Mouse (Mus musculus): ENCODE results near the gene Slc10a3.
"Not testable (repeated sequence)": the region's sequence is repeated elsewhere in the genome, so short reads cannot be mapped to it uniquely, and the experiment has no call there.

Slc10a3 gene

DNA sequence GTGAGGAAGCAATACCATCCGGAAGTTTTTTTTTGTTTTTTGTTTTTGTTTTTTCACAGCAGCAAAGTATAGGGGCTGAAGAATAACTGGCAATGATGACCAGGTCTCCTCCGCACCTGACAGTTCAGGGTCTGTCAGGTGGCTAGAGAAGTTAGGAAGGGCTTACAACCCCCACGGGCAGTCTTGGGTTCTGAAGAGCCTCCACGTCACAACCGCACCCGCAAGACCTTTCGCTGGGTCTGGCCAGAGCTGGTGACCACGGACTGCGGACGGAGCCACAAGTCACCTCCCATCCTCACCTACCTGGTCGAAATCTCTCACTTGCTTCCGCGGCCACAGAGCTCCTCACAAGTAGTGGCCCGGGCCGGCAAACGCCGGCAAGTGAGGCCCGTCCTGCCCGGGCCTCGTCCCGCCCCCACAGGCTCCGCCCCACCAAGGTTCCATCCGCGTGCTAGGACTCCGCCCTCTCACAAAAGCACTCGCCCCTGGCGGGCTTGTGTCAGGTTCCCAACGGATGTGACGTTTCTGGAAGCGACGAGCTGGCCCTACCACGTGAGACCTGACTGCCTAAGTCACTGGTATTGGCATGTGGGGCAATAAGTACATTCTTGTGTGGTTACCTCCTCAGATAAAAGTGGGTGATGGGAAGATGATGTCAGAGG lies at the start of gene Slc10a3, which contains the start of gene Ubl4a:
Slc10a3 (minus strand) TSS at position 462 of the 662 bp plus-strand sequence.
Ubl4a (minus strand) TSS at position 331 of the 662 bp plus-strand sequence.
- DNase-seq (ENCODE audit: low read depth): peak; percentile 83

DNA sequence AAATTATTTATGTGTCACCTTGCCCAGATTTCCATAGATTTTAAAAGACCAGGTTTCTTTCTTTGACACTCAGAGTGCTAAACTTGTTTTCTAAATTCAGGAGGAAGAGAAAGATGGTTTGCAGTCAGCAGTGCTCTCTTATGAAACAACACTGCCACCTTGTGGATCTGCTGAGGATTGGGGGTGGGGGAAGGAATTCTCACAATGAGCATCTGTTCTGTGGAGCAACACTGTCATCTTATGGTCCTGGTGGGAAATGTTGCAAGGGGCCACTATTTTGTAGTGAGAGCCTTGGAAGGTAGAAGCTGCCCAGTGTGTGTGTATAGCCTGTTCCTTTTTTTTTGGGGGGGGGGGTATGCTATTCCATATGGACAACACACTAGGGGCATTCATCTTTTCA lies 40.2 kb upstream of the Slc10a3 start:
- no peak for DNase-seq (ENCODE audit: low read depth)

DNA sequence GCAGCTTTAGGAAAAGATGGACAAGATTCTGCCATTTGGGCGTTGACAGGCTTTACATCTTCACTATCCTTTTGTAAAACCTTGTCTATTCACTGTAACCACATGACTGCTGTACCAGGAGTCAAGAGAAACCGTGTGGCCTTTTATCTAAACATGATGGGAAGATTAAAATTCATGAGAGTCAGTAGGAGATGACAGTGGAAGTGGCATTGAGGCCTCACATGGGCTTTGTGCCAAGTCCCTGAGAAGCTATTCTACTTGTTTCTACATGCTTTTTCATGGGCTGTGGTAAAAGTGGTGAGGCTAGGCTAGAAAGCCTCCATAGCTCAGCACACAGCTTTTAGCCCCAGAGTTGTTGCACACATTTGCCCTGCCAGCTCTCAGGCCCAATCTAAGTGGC lies 35.2 kb upstream of the Slc10a3 start:
- DNase-seq (ENCODE audit: low read depth): no peak

DNA sequence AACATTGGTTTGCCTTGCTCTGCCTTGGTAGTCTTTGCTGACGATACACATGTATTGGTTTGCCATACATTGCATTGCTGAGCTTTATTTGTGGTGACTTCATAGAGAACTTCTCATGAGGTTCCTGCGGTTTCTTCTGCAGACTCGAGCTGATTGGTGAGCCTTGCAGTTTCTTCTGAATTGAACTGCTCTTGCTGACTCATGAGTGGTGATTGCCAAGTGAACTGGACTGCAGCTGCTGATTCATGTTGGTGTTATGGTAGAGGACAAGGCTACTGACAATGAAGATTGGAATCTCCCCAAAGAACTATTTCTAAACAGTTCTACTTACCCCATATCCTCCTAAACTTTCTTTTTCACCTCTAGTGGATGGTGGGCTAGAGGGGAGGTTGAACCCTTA lies 27.0 kb upstream of the Slc10a3 start:
- no peak for DNase-seq (ENCODE audit: low read depth)

DNA sequence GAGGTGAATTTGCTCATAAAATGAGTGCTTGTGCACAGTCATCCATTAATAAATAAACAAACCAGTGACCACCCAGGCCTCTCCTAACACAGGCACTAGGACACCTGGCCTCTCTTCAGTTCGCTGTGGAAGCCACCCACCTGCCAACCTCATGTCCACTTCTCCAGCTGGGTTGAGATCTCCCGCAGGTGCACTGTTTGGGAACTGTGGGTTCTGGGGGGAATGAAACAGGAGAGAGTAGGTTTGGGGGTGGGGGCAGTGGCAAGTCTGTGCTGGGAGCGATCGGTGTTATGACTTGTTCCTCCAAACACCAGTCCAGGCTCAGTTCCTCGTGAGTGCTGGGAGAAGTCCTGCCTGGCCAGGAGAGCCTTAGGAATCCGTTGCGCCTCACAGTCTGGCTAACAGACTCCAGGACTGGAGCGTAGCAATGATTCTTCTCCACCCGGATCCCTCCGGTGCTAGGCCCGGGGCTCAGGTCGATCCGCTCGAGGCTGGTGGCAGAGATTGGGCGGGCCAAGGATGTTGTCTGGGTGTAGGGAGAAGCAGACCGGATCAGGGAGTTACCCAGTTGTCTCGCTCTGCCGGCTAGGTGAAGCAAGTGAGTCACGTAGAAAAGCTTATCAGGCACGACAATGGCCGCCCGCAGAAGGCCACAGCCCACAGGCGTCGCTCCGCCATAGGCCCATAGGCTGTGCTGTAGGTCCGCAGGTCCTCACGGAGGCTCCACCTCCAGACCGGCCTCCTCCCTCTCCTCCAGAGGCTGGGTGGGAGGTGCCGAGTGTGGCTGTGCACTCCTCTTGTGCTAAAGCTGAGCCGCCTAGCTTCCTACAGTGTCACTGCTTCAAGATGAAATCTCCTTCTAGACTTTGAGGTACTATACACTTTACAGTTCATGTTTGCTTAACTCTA lies 19.6 kb upstream of the Slc10a3 start, which contains the start of the genes Fam3a and Ikbkg:
Fam3a (minus strand) TSS at position 738 of the 909 bp plus-strand sequence.
Ikbkg (plus strand) TSS at position 756 of the 909 bp plus-strand sequence.
- DNase-seq (ENCODE audit: low read depth): peak; percentile 73

DNA sequence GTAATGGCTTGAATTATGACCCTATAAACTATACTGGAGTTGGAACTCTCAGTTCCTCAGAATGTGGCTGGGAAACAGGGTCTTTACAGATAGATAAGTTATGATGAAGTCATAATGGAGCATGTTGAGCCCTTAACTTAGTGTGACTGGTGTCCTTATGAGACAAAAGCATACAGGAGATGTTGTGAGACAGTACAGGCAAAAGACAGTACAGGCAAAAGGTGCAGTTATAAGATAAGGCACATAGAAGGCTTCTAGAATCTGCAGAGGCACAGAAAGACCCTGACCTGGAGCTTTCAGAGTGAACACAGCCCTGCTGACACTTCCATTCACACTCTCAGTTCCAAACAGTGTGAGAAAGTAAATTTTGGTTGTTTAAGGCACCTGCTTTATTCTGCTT lies 15.0 kb upstream of the Slc10a3 start:
- DNase-seq (ENCODE audit: low read depth): no peak

DNA sequence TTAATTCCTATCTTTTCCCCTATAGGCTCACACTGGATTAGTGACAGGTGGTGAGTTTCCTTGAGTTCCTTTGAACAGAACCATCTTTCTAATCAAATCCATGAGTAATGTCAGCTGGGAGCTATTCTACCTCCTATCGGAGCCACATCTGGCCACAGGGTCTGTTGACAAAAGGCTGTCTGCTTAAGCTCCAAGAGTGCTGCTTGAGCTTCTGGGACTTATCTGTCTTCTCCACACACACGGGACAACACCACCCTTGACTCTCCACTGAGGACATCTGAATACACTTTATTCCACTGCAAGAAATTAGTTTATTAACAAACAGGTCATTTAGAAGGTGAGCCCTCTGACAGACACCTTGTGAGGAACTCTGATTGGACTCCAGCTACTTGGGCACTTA lies 11.3 kb upstream of the Slc10a3 start:
- DNase-seq (ENCODE audit: low read depth): no peak

DNA sequence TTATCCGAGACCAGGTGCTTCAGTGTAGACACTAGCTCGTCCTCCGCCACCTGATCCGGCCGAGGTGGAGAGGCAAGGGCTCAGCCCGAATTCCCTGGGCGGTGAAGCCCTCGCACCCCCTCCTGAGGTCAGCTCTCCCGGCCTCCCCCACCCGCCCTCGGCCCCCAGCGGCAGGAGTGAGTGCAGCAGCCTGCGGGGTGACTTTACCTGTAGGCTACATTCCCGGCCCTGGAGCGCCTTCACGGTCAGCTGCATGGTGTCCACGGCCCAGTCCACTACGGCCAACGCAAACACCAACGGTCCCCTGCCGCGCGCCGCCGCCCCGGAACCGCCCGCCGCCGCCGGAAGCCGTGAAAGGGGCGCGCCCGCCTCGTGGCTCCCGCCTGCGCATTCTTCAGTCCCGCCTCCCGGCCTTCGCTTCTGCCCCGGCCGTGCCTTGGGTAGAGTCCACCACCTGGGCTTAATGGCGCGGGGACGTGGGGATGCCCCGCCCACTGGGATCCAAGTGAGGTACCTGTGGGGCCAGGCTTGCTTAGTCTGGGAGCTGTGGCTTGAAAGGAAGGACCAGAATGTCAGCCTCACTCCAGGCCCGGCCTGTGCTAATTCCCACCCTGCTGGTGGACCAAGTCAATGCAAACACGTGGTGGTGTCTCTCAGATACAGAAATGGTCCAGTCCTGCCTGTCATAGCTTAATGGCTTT lies 4.8 kb downstream of the Slc10a3 start:
- no peak for DNase-seq (ENCODE audit: low read depth)

DNA sequence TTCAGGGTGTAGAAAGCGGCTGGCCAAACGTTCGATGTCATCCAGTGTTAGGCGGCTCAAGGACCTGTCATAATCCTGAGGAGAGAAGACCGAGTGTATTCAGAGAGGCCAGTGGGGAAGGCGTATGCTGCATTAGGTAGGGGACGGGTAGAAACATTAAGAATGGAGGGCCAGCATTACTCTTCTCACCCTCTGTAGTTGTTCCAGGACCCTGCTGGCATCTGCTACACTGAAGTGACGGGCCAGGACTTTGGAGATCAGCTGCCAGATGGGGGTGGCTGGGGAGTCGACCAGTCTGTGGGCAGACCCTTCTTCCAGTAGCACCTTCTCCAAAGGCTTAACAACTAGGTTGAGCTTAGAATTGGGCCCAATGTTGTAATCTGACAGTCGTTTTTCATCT lies 5.6 kb downstream of the Slc10a3 start:
- DNase-seq (ENCODE audit: low read depth): no peak

DNA sequence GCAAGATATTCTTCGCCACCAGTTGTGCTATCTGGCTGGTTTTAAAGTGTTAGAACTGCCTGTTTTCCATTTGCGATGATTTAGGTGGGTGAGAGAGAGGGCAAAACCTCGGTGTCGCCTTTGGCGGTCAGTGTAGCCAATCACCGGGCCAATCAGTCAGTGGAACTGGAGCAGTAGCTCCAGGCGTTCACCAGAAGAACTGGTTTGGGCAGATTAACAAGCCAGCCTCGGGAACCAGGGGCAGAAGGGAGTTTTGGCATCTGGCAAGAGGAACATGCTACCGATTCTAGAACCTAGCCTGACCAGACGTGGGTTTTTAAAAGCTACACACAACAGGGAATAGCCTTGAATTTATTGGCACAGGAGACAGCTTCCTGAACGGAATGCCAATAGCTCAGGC lies 14.0 kb downstream of the Slc10a3 start:
- no peak for DNase-seq (ENCODE audit: low read depth)

DNA sequence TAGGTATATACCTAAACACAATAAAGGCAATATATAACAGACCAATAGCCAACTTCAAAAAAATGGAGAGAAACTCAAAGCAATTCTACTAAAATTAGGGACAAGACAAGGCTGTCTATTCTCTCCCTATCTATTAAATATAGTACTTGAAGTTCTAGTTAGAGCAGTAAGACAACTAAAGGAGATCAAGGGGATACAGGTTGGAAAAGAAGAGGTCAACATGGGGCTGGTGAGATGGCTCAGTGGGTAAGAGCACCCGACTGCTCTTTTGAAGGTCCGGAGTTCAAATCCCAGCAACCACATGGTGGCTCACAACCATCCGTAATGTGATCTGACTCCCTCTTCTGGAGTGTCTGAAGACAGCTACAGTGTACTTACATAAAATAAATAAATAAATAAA lies 16.1 kb downstream of the Slc10a3 start:
- DNase-seq (ENCODE audit: low read depth): not testable (repeated sequence)

DNA sequence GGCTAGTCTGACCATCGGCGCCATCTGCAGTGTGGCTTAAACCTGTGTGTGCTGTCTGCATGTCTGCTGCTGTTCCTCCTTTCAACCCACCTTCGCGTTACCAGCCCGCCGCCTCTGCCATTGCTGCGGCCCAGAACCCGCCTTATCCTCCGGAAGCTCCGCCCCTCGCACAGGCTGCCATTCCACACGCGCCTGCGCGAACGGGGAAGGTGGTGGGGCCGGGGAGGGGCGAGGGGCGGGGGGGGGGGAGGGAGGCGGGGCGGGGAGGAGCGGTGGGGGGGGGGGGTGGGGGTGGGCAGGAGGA lies 19.7 kb downstream of the Slc10a3 start, which contains the start of gene Lage3:
Lage3 (minus strand) TSS at position 152 of the 304 bp plus-strand sequence.
- peak; percentile 22 for DNase-seq (ENCODE audit: low read depth)

DNA sequence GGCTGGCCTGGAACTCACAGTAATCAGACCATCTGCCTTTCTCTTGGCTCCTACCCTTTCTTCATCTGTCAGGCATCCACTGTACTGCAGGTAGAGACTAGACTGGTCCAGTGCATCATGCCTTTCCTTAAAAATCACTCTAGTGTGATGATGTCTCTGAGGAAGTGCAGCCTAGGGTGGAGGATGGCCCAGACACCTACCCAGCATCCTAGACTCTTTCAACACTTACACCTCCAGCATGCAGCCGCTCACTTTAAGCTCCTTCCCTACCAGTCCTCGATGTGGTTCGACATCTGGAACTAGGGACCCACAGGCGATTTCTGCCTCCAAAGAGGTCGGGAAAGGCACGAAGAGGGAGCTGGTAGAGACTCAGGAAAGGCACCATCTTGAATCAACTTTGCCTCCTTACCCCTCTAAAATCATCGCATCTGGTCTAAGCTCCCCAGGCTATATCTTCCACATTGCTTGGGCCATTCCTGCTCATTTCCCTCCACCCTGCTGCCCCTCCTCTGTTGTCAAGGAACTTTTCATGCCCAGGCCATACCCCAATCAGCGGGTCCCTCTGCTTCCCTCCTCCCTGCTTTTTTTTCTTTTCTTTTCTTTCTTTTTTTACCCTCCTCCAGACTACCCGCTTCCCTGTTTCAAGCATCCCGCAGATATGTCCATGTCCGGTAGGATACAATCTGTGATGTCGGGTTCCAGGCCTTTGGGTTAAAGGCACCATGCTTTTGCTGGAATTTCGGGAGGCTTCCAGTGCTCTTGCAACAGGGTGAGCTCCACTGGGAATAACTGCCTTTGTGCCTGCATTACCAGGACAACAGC lies 20.3 kb downstream of the Slc10a3 start:
- no peak for DNase-seq (ENCODE audit: low read depth)

DNA sequence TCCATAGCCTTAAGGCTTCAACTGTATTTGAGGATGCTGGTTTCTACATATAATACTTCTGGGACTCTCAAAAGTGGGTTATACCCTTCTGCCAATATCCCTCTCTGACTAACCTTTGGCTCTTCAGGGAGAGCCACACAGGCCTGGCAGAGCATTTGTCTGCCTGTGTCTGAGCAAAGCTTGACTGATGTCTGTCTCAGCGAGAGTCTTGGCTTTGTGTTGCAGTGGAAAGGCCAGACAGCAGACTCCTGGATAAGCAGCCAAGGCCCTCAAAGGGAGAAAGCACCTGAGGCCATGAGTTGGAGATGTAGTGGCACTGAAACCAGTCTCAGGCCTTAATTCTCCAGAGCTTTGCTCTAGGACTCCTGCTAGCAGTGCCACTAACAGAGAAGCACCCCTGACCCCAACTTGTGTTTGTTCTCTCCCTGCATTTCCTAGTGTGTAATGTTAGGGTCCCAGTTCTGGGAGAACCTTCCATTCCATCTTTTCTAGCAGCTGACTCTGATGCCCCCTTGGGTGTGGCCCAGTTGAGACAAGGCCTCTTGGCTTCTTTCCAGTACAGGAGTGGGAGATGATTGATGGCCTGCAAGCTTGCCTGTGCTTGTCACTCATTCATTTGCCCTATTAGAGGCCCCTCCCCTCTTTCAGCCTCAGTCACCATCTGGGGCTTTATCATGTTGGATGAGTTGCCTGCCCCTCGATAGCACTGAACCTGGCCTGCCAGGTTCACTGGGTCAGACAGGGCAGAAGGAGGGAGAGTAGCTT lies 42.8 kb downstream of the Slc10a3 start:
- no peak for DNase-seq (ENCODE audit: low read depth)

DNA sequence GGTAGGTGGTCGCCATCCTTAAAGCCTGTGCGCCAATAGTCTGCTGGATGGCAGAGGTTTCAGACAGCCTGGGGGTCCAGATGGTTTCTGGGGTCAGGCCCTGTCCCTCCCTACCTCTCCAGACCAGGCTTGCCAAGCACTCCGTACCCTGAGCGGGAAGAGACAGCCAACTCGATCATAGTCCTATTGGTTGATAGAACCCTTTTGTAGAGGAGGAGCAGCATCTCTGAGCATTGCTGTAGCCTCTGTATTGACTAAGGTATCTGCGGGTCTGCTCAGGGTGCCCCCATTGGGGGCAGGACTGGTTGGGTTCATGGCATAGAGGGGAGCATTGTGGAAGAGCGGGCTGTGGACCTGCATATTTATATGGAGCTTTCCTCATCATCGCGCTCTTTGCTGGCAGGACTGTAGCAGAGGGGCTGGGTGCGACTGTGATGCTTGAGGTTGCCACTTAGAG lies 43.9 kb downstream of the Slc10a3 start:
- no peak for DNase-seq (ENCODE audit: low read depth)

DNA sequence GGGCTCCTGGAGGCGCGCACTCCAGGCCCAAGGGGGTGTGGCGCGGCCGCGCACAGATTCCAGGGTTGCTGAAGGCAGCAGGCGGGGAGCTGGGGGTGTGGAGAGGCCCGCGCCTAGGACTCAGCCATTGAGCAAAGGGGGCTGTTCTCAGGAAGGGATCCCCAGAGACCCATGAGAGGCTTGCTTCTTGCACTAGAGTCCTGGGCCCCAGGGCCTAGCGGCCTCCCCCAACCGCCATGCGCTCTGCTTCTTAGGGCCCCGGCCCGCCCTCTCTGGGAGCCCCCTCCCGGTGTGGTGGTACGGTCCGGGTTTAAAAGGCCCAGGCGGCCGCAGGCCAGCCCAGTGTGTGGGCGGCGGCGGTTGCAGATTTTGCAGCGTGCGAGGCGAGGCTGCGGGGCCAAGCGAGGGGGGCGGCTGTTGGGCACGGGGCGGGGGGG lies 44.4 kb downstream of the Slc10a3 start, which contains the start of gene Plxna3:
Plxna3 (plus strand) TSS at position 342 of the 437 bp plus-strand sequence.
- no peak for DNase-seq (ENCODE audit: low read depth)

Data from fibroblast of lung, adult 2 months (primary cell).